Mouse (Mus musculus): Measurements from ENCODE around the gene Zfand2b. TPM values are rescaled to one million over a fixed set of nuclear protein-coding genes. Genes with fewer than 3 reads are reported as not detected.

The Zfand2b gene
- polyA plus RNA-seq, 1 experiment from 2014 or later = 39.9 TPM

DNA sequence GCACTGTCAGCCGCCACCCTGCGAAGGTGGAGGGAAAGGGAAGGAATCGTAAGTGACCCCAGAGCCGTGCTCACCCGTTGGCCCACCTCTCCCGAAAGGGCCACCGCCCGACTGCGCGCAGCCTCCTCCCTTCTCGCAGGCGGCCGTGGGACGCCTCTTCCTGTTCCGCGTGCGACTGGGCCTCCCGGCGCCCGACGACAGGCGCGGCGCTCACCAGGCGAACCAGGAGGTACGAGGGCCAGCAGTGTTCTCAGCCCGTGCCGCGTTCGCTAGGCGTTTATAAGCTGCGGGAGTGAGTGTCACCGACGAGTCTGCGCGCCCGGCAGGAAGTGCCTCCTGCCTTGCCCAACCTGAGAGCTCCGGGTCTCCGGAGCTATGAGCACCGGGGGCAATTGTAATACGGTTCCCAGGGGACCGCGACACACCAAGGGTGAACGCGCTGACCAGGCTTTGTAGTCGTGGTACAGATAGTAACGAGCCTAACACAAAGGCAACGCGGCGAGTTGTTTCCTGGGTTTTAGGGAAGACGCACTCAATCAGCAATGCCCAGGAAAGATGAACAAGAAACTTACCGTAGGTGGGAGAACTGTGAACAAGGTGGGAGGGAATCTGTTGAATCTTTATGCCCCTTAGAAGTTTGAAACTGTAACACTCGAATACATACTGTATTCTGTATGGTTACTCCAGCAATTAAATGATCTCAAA lies 26.8 kb upstream of the Zfand2b start:
- under 1% methylated on average over 52 of the region's 53 CpGs for WGBS
- ATAC-seq (ENCODE audit: borderline replicate concordance, extremely low read depth, low FRiP score, low TSS enrichment) = peak; percentile 24; the same call in 1 of the 2 replicates
- peaks cover 53% of the 10 kb centered on the region for H3K36me3 ChIP-seq

GRCm38 (mm10) chr1:75142301-75143261 lies 25.9 kb upstream of the Zfand2b start, which contains the start of the genes Cnppd1 and Retreg2:
Gene Cnppd1, minus strand, starts transcription at chr1:75142711.
Gene Retreg2, plus strand, starts transcription at chr1:75142778.
- Histone ChIP-seq H3K9ac (peak within 1 kb of the TSS; percentile 90), H3K4me2 (peak within 1 kb of the TSS; percentile 89), H3K4me1 (peaks cover 28% of the 10 kb centered on the region), H3K27me3 (no peaks in the 10 kb centered on the region), H3K9me3 (no peaks in the 10 kb centered on the region), H3K4me3 (peak within 1 kb of the TSS; percentile 67), H3K36me3 (peaks cover 55% of the 10 kb centered on the region), H3K27ac (peak within 1 kb of the TSS; percentile 94)
- peak; percentile 86 for ATAC-seq (ENCODE audit: borderline replicate concordance, extremely low read depth, low FRiP score, low TSS enrichment)
- WGBS = under 1% methylated on average over 86 of the region's 91 CpGs

More for the DNA sequence above, 26.8 kb upstream of the Zfand2b start:
- H3K9me3 ChIP-seq = no peaks in the 10 kb centered on the region
- H3K27me3 ChIP-seq = no peaks in the 10 kb centered on the region
- peak overlapping the region; percentile 89 for H3K4me2 ChIP-seq
- H3K27ac ChIP-seq = peak overlapping the region; percentile 94
- peak overlapping the region; percentile 67 for H3K4me3 ChIP-seq
- peaks cover 28% of the 10 kb centered on the region for H3K4me1 ChIP-seq
- H3K9ac ChIP-seq = peak overlapping the region; percentile 90

GRCm38 (mm10) chr1:75145589-75145988 lies 22.9 kb upstream of the Zfand2b start:
- Histone ChIP-seq H3K36me3 (peaks cover 41% of the 10 kb centered on the region), H3K9ac (no peak overlapping the region), H3K27me3 (no peaks in the 10 kb centered on the region), H3K4me2 (no peak overlapping the region), H3K9me3 (no peaks in the 10 kb centered on the region), H3K4me1 (peaks cover 21% of the 10 kb centered on the region), H3K4me3 (no peak overlapping the region), H3K27ac (no peak overlapping the region)
- 93% methylated on average over 3 of the region's 3 CpGs for WGBS
- ATAC-seq (ENCODE audit: borderline replicate concordance, extremely low read depth, low FRiP score, low TSS enrichment) = no peak

GRCm38 (mm10) chr1:75147411-75148135 lies 20.9 kb upstream of the Zfand2b start:
- WGBS = 72% methylated on average over 7 of the region's 7 CpGs
- no peak overlapping the region for H3K27ac ChIP-seq
- peaks cover 14% of the 10 kb centered on the region for H3K4me1 ChIP-seq
- no peaks in the 10 kb centered on the region for H3K9me3 ChIP-seq
- H3K27me3 ChIP-seq = no peaks in the 10 kb centered on the region
- ATAC-seq (ENCODE audit: borderline replicate concordance, extremely low read depth, low FRiP score, low TSS enrichment) = no peak
- H3K36me3 ChIP-seq = peaks cover 41% of the 10 kb centered on the region
- H3K4me2 ChIP-seq = no peak overlapping the region
- H3K9ac ChIP-seq = no peak overlapping the region
- H3K4me3 ChIP-seq = no peak overlapping the region

GRCm38 (mm10) chr1:75148727-75149126 lies 19.7 kb upstream of the Zfand2b start:
- Histone ChIP-seq H3K27me3 (no peaks in the 10 kb centered on the region), H3K9ac (no peak overlapping the region), H3K4me1 (peaks cover 8% of the 10 kb centered on the region), H3K4me3 (no peak overlapping the region), H3K36me3 (peaks cover 41% of the 10 kb centered on the region), H3K9me3 (no peaks in the 10 kb centered on the region), H3K27ac (no peak overlapping the region), H3K4me2 (no peak overlapping the region)
- 83% methylated on average over 4 of the region's 4 CpGs for WGBS
- no peak for ATAC-seq (ENCODE audit: borderline replicate concordance, extremely low read depth, low FRiP score, low TSS enrichment)

DNA sequence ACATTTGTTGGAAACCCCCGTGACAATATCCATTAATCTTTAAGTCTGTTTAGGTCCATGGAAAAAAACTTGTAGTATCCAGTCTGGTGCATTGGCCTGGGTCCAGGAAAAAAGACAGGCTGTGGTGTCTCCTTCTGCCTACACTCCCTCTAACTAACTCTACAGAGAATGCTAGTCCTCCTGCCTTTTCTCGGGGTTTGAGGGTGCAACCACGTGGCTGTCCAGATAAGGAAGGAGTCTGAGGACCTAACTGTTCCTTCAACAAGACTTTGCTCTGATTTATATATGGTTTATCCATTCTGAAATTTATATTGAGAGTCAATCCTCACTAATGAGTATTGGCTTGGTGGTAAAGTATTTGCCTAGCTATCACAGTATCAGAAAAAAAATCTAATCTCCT lies 12.6 kb upstream of the Zfand2b start:
- H3K36me3 ChIP-seq = no peaks in the 10 kb centered on the region
- H3K4me3 ChIP-seq = no peak overlapping the region
- no peak overlapping the region for H3K9ac ChIP-seq
- no peak for ATAC-seq (ENCODE audit: borderline replicate concordance, extremely low read depth, low FRiP score, low TSS enrichment)
- H3K27me3 ChIP-seq = no peaks in the 10 kb centered on the region
- no peaks in the 10 kb centered on the region for H3K9me3 ChIP-seq
- no peaks in the 10 kb centered on the region for H3K4me1 ChIP-seq
- WGBS = 40% methylated on average over 3 of the region's 3 CpGs
- no peak overlapping the region for H3K4me2 ChIP-seq
- no peak overlapping the region for H3K27ac ChIP-seq

DNA sequence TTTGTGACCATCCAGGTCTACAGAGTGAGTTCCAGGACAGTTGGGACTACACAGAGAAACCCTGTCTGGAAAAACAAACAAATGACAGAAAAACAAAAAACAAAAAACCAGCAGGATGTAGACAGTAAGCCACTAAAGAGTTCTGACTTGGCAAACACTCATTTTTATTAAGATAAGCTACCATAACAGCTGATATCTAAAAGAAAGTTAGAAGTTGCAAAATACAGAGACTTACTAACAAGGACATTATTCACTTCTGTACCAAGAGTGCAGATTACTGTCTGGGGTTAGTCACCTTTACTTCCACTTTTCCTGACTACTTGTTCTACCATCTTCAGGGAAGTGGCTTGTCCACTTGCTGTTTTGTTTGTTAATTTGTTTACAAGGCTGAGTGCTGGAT lies 9.5 kb upstream of the Zfand2b start:
- H3K36me3 ChIP-seq = no peaks in the 10 kb centered on the region
- ATAC-seq (ENCODE audit: borderline replicate concordance, extremely low read depth, low FRiP score, low TSS enrichment) = no peak
- no peaks in the 10 kb centered on the region for H3K9me3 ChIP-seq
- no peaks in the 10 kb centered on the region for H3K4me1 ChIP-seq
- H3K9ac ChIP-seq = no peak overlapping the region
- H3K4me2 ChIP-seq = no peak overlapping the region
- H3K27ac ChIP-seq = no peak overlapping the region
- no peaks in the 10 kb centered on the region for H3K27me3 ChIP-seq
- no peak overlapping the region for H3K4me3 ChIP-seq

- Histone ChIP-seq H3K27ac (no peak overlapping the region), H3K4me3 (no peak overlapping the region), H3K9ac (no peak overlapping the region), H3K4me2 (no peak overlapping the region), H3K4me1 (no peaks in the 10 kb centered on the region), H3K9me3 (no peaks in the 10 kb centered on the region), H3K36me3 (no peaks in the 10 kb centered on the region), H3K27me3 (no peaks in the 10 kb centered on the region)
- WGBS = 45% methylated on average over 5 of the region's 5 CpGs
- no peak for ATAC-seq (ENCODE audit: borderline replicate concordance, extremely low read depth, low FRiP score, low TSS enrichment)
Observed at GRCm38 (mm10) chr1:75159540-75160255, 8.7 kb upstream of the Zfand2b start.

- 71% methylated on average over 4 of the region's 4 CpGs for WGBS
- H3K4me1 ChIP-seq = no peaks in the 10 kb centered on the region
- H3K27ac ChIP-seq = no peak overlapping the region
- no peak overlapping the region for H3K9ac ChIP-seq
- no peak overlapping the region for H3K4me2 ChIP-seq
- H3K9me3 ChIP-seq = no peaks in the 10 kb centered on the region
- H3K27me3 ChIP-seq = no peaks in the 10 kb centered on the region
- no peak for ATAC-seq (ENCODE audit: borderline replicate concordance, extremely low read depth, low FRiP score, low TSS enrichment)
- no peak overlapping the region for H3K4me3 ChIP-seq
- H3K36me3 ChIP-seq = no peaks in the 10 kb centered on the region
Observed at GRCm38 (mm10) chr1:75160256-75160617, 8.2 kb upstream of the Zfand2b start.

- H3K27ac ChIP-seq = 0 out of 2 replicates have a peak overlapping the region, but pooled peaks have one; percentile 94
- WGBS = 3% methylated on average over 7 of the region's 7 CpGs
- H3K9me3 ChIP-seq = no peaks in the 10 kb centered on the region
- peak overlapping the region; percentile 98 for H3K4me3 ChIP-seq
- peak; percentile 24 for ATAC-seq (ENCODE audit: borderline replicate concordance, extremely low read depth, low FRiP score, low TSS enrichment)
- H3K4me2 ChIP-seq = peak overlapping the region; percentile 85
- peak overlapping the region; percentile 81 for H3K9ac ChIP-seq
- H3K27me3 ChIP-seq = no peaks in the 10 kb centered on the region
- peaks cover 29% of the 10 kb centered on the region for H3K36me3 ChIP-seq
- H3K4me1 ChIP-seq = peaks cover 15% of the 10 kb centered on the region
Observed at GRCm38 (mm10) chr1:75168093-75168471, 364 bp upstream of the Zfand2b start.
